Mouse (Mus musculus) heart, adult 2 months (tissue): Measurements from ENCODE around the gene AI467606.

ENCODE experiments used
- CTCF ChIP-seq: fragments of 200-600 bp; IDR thresholded peaks from 2 replicates; pipeline ENCODE4 v1.8.1; 2022; ENCODE audit warnings: antibody characterized with exemption, mild to moderate bottlenecking, moderate library complexity
- EP300 ChIP-seq: fragments of 200-500 bp; IDR thresholded peaks from 2 replicates; pipeline ENCODE4 v1.6.1; 2011; ENCODE audit warnings: low read depth, low read length, control low read depth; ENCODE audit not compliant: insufficient read depth
- POLR2A ChIP-seq: fragments of 200-500 bp; IDR thresholded peaks from 2 replicates; pipeline ENCODE4 v1.6.1; 2011; ENCODE audit warnings: mild to moderate bottlenecking, low read depth, low read length, control low read depth; ENCODE audit not compliant: insufficient read depth

GRCm38 (mm10) chr7:127073221-127073620 is 17.9 kb upstream of the AI467606 start:
- TF ChIP-seq CTCF, result no peak
- TF ChIP-seq EP300, result no peak
- no peak for TF ChIP-seq POLR2A
